Mouse (Mus musculus) limb, embryonic 11.5 days (tissue): ENCODE data around the gene Grk2. TPM values are rescaled to one million over a fixed set of nuclear protein-coding genes. Genes with fewer than 3 reads are reported as not detected.

Experiments
- ATAC-seq: fragments of 200-750 bp; cut with Nextera tagmentation; 2 replicates; pipeline ENCODE4 v1.8.0; 2017; ENCODE audit warnings: low read depth; ENCODE audit not compliant: insufficient number of reproducible peaks, low FRiP score, low TSS enrichment
- DNase-seq: peaks from one replicate; pipeline ENCODE4 v3.0.0-alpha.2; 2015; ENCODE audit warnings: low spot score
- H3K27ac ChIP-seq: fragments of 300-500 bp; sonication (generic); replicated peaks from 2 replicates; pipeline ENCODE4 v1.5.1; 2014; ENCODE audit warnings: low read depth, mild to moderate bottlenecking, low read length
- H3K27me3 ChIP-seq: fragments of 300-500 bp; sonication (generic); 2 replicates; pipeline ENCODE4 v1.6.1; 2014; ENCODE audit warnings: mild to moderate bottlenecking, low read length, mixed read lengths; ENCODE audit not compliant: control insufficient read depth, insufficient read depth
- H3K36me3 ChIP-seq: fragments of 300-500 bp; sonication (generic); 2 replicates; pipeline ENCODE4 v1.6.1; 2014; ENCODE audit warnings: mild to moderate bottlenecking, low read length, moderate library complexity, mixed read lengths; ENCODE audit not compliant: control insufficient read depth, insufficient read depth
- H3K4me1 ChIP-seq: fragments of 300-500 bp; sonication (generic); 2 replicates; pipeline ENCODE4 v1.6.1; 2014; ENCODE audit warnings: low read length, mixed read lengths; ENCODE audit not compliant: control insufficient read depth, insufficient read depth
- H3K4me2 ChIP-seq: fragments of 300-500 bp; sonication (generic); 2 replicates; pipeline ENCODE4 v1.6.1; 2014; ENCODE audit warnings: low read depth, mild to moderate bottlenecking, moderate library complexity; ENCODE audit not compliant: severe bottlenecking
- H3K4me3 ChIP-seq: fragments of 300-500 bp; sonication (generic); 2 replicates; pipeline ENCODE4 v1.5.1; 2014; ENCODE audit warnings: low read depth, low read length
- H3K9ac ChIP-seq: fragments of 300-500 bp; sonication (generic); 2 replicates; pipeline ENCODE4 v1.6.1; 2014; ENCODE audit warnings: mild to moderate bottlenecking, low read length
- H3K9me3 ChIP-seq: fragments of 300-500 bp; sonication (generic); 2 replicates; pipeline ENCODE4 v1.6.1; 2016; ENCODE audit warnings: low read length; ENCODE audit not compliant: control insufficient read depth
- WGBS: fragments of 180-500 bp; shearing (Covaris S2); extraction: QIAGEN DNeasy Blood & Tissue Kit; methylation state at CpG from one replicate; pipeline ENCODE4 v1.1.7; 2014; 5-methylcytosine and 5-hydroxymethylcytosine counted together
- polyA plus RNA-seq: library from polyadenylated mRNA; unstranded; fragments of >200 nt; fragmentation: Nextera tagmentation; extraction: Ambion mirVana; gene quantifications from 2 replicates; pipeline ENCODE4 v1.2.1, GENCODE M21; 2014

Gene Grk2
- polyA plus RNA-seq, 1 experiment from 2014 or later = 15.4 TPM

DNA sequence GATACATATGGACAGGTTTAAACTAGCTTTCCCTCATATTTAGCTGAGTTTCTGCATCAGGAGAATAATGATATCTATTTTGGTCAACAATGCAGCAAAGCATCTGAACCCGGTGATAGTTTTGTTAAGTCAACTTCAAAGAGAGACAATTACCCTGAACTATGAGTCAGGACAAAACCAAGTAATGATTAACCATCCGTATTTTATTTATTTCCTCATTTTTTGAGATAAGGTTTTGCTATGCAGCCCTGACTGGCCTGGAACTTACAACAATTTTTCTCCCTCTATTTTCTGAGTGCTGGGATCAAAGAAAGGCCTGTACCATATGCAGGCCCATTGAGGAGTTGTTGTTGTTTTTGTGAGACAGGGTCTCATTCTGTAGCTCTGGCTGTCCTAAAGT is 24.6 kb upstream of the Grk2 start:
- no peak overlapping the region for H3K27ac ChIP-seq
- H3K4me1 ChIP-seq = peaks cover 13% of the 10 kb centered on the region
- H3K9me3 ChIP-seq = no peaks in the 10 kb centered on the region
- WGBS = 95% methylated on average over 2 of the region's 2 CpGs
- no peak overlapping the region for H3K4me2 ChIP-seq
- H3K27me3 ChIP-seq = no peaks in the 10 kb centered on the region
- H3K36me3 ChIP-seq = peaks cover 13% of the 10 kb centered on the region
- ATAC-seq (no peak), DNase-seq (no peak)
- no peak overlapping the region for H3K9ac ChIP-seq
- no peak overlapping the region for H3K4me3 ChIP-seq

- ATAC-seq (no peak), DNase-seq (no peak)
- 96% methylated on average over 8 of the region's 8 CpGs for WGBS
- Histone ChIP-seq H3K27ac (no peak overlapping the region), H3K4me1 (peaks cover 6% of the 10 kb centered on the region), H3K4me2 (no peak overlapping the region), H3K9me3 (no peaks in the 10 kb centered on the region), H3K4me3 (no peak overlapping the region), H3K36me3 (peaks cover 22% of the 10 kb centered on the region), H3K27me3 (no peaks in the 10 kb centered on the region), H3K9ac (no peak overlapping the region)
Measured at GRCm38 (mm10) chr19:4328737-4329304, 22.8 kb upstream of the Grk2 start.

- Histone ChIP-seq H3K4me2 (no peak overlapping the region), H3K4me3 (no peak overlapping the region), H3K27ac (no peak overlapping the region), H3K36me3 (peaks cover 30% of the 10 kb centered on the region), H3K9ac (no peak overlapping the region), H3K27me3 (no peaks in the 10 kb centered on the region), H3K4me1 (no peaks in the 10 kb centered on the region; the same call in 1 of the 2 replicates), H3K9me3 (no peaks in the 10 kb centered on the region)
- DNase-seq (no peak), ATAC-seq (no peak)
- WGBS = 90% methylated on average over 1 of the region's 1 CpGs
Measured at GRCm38 (mm10) chr19:4326881-4327280, 20.9 kb upstream of the Grk2 start.

DNA sequence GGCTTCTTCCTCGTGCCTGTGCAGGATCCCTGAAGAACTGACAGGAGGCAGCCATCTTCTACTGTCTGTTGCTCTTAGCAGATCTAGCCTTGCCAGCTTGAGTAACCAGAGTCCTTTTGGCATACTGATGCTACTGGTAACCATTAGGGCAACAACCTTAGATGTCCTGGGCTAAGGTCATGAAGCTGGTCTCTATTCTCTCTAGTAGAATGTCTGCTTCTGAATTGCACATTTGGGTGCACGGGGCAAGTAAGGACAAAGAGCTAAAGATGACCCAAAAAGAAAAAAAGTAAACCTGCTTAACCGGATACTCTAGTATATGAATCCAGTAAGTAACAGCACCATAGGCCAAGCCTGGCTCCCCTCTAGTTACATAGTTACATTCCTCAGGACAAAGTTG is 20.1 kb upstream of the Grk2 start:
- no peaks in the 10 kb centered on the region for H3K27me3 ChIP-seq
- H3K4me2 ChIP-seq = no peak overlapping the region
- H3K36me3 ChIP-seq = peaks cover 34% of the 10 kb centered on the region
- H3K9me3 ChIP-seq = no peaks in the 10 kb centered on the region
- H3K9ac ChIP-seq = no peak overlapping the region
- 83% methylated on average over 3 of the region's 3 CpGs for WGBS
- no peak overlapping the region for H3K4me3 ChIP-seq
- DNase-seq (no peak), ATAC-seq (no peak)
- H3K27ac ChIP-seq = no peak overlapping the region
- no peaks in the 10 kb centered on the region for H3K4me1 ChIP-seq

- Histone ChIP-seq H3K36me3 (peaks cover 44% of the 10 kb centered on the region), H3K9me3 (no peaks in the 10 kb centered on the region), H3K27me3 (no peaks in the 10 kb centered on the region), H3K9ac (no peak overlapping the region), H3K4me2 (no peak overlapping the region), H3K4me1 (no peaks in the 10 kb centered on the region), H3K27ac (no peak overlapping the region), H3K4me3 (no peak overlapping the region)
- no peak for DNase-seq
- ATAC-seq = no peak
- WGBS = 91% methylated on average over 3 of the region's 3 CpGs
Measured at GRCm38 (mm10) chr19:4322134-4322533, 16.1 kb upstream of the Grk2 start.

DNA sequence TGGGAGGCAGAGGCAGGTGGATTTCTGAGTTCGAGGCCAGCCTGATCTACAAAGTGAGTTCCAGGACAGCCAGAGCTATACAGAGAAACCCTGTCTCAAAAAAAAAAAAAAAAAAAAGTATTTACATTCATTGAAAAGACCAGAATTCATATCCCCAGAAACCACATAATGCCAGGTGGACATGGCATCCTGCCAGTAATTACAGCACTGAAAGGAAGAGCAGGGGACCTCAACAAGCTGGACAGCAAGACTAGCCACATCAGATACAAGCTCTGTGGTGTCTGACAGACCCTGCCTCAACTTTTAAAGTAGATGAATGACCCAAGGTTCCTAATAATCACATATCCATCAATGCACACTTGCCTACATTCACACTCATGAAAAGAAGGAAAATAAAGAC is 15.6 kb upstream of the Grk2 start:
- ATAC-seq (no peak), DNase-seq (no peak)
- Histone ChIP-seq H3K27me3 (no peaks in the 10 kb centered on the region), H3K9ac (no peak overlapping the region), H3K9me3 (no peaks in the 10 kb centered on the region), H3K36me3 (peaks cover 44% of the 10 kb centered on the region), H3K4me2 (no peak overlapping the region), H3K4me3 (no peak overlapping the region), H3K27ac (no peak overlapping the region), H3K4me1 (no peaks in the 10 kb centered on the region)
- 100% methylated on average over 1 of the region's 1 CpGs for WGBS

- Histone ChIP-seq H3K9me3 (no peaks in the 10 kb centered on the region), H3K4me3 (no peak overlapping the region), H3K27me3 (no peaks in the 10 kb centered on the region), H3K9ac (no peak overlapping the region), H3K4me2 (no peak overlapping the region), H3K27ac (no peak overlapping the region), H3K36me3 (peaks cover 39% of the 10 kb centered on the region), H3K4me1 (no peaks in the 10 kb centered on the region)
- no peak for ATAC-seq
- DNase-seq = no peak
- WGBS = 90% methylated on average over 4 of the region's 4 CpGs
Measured at GRCm38 (mm10) chr19:4319272-4319671, 13.2 kb upstream of the Grk2 start.

- Histone ChIP-seq H3K4me3 (no peak overlapping the region), H3K4me1 (no peaks in the 10 kb centered on the region), H3K27me3 (no peaks in the 10 kb centered on the region), H3K36me3 (peaks cover 31% of the 10 kb centered on the region), H3K9me3 (no peaks in the 10 kb centered on the region), H3K4me2 (no peak overlapping the region), H3K9ac (no peak overlapping the region), H3K27ac (no peak overlapping the region)
- WGBS = 83% methylated on average over 3 of the region's 3 CpGs
- DNase-seq (no peak), ATAC-seq (no peak)
Measured at GRCm38 (mm10) chr19:4317181-4317580, 11.2 kb upstream of the Grk2 start.
